Mouse (Mus musculus): ENCODE results near the gene Fbxo3. TPM values are rescaled to one million over a fixed set of nuclear protein-coding genes. Genes with fewer than 3 reads are reported as not detected.
"Not testable (repeated sequence)": the region's sequence is repeated elsewhere in the genome, so short reads cannot be mapped to it uniquely, and the experiment has no call there.

The Fbxo3 gene
- polyA plus RNA-seq, 1 experiment from 2014 or later, result 44.9 TPM

DNA sequence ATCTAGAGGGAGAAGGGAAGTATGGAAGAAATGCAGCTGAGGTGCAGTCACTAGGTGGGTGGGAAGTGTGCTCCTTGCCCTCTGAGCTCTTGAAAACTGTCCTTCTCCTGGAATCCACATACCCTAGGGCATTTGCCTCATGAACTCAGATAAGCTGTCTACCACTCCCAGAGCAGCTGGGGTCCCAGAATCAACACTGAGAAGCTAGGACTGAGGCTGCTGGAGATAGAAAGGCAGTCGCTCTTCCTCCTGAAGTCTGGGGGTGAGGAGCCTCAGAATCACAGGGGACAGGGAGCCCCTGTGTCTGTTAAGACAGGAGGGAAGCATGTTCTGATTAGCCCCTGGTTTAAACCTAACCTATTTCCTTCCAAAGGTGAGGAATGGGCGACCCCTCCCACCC is 82.0 kb downstream of the Fbxo3 start:
- no peak overlapping the region for H3K4me2 ChIP-seq (ENCODE audit: low read length)
- 46% methylated on average over 2 of the region's 2 CpGs for WGBS

DNA sequence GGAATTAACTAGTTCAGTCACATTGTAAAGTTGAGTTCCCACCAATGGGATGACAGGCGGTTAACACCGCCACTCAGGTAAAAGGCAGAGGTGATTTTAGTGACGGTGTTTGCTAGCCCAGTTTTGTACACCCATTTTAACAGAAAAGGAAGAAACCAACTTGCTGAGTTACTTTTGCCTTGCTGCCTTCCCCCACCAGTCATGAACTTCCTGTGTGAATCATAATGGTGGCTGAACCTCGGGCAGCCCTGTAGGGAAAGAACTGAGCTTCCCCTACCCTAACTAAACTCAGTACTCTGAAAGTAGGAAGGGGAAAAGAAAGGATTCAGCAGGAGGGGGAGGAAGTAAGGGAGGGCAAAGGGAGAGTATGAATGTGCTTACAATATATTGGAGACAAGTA is 82.5 kb downstream of the Fbxo3 start:
- Histone ChIP-seq H3K4me2 (ENCODE audit: low read length) (no peak overlapping the region), H3K36me3 (ENCODE audit: control insufficient read depth, insufficient read depth, low read length) (peaks cover 6% of the 10 kb centered on the region; the same call in 1 of the 2 replicates), H3K27ac (replicated peaks in 1 of 2; ENCODE audit: control insufficient read depth in 1 of 2, insufficient read depth in 1 of 2, low read depth in 2 of 2, low read length in 2 of 2) (peak overlapping the region; percentile 33 to 54; a peak in 3 of 4 replicates), H3K4me3 (ENCODE audit: control insufficient read depth in 1 of 2, insufficient read depth in 1 of 2, low read depth in 1 of 2, low read length in 2 of 2) (no peak overlapping the region), H3K27me3 (ENCODE audit: control insufficient read depth, insufficient read depth, low read length) (no peaks in the 10 kb centered on the region), H3K9me3 (ENCODE audit: control insufficient read depth, low read length) (no peaks in the 10 kb centered on the region), H3K4me1 (ENCODE audit: control insufficient read depth in 2 of 2, insufficient read depth in 2 of 2, low read length in 2 of 2) (peaks cover 4 to 10% of the 10 kb centered on the region in 2 experiments), H3K9ac (ENCODE audit: low read length) (no peak overlapping the region)
- no peak for ATAC-seq (ENCODE audit: insufficient number of reproducible peaks, insufficient read depth, low FRiP score, low read depth)
- 81% methylated on average over 4 of the region's 4 CpGs for WGBS

More for the DNA sequence above, 82.0 kb downstream of the Fbxo3 start:
- H3K4me3 ChIP-seq (ENCODE audit: control insufficient read depth in 1 of 2, insufficient read depth in 1 of 2, low read depth in 1 of 2, low read length in 2 of 2), result no peak overlapping the region
- peaks cover 4 to 10% of the 10 kb centered on the region in 2 experiments for H3K4me1 ChIP-seq (ENCODE audit: control insufficient read depth in 2 of 2, insufficient read depth in 2 of 2, low read length in 2 of 2)
- H3K9me3 ChIP-seq (ENCODE audit: control insufficient read depth, low read length), result no peaks in the 10 kb centered on the region
- peak overlapping the region; percentile 35; the same call in 1 of the 2 replicates for H3K9ac ChIP-seq (ENCODE audit: low read length)
- ATAC-seq (ENCODE audit: insufficient number of reproducible peaks, insufficient read depth, low FRiP score, low read depth), result no peak
- no peaks in the 10 kb centered on the region for H3K27me3 ChIP-seq (ENCODE audit: control insufficient read depth, insufficient read depth, low read length)
- peak overlapping the region; percentile 33 to 54 for H3K27ac ChIP-seq (replicated peaks in 1 of 2; ENCODE audit: control insufficient read depth in 1 of 2, insufficient read depth in 1 of 2, low read depth in 2 of 2, low read length in 2 of 2)
- H3K36me3 ChIP-seq (ENCODE audit: control insufficient read depth, insufficient read depth, low read length), result peaks cover 9% of the 10 kb centered on the region; the same call in 1 of the 2 replicates

DNA sequence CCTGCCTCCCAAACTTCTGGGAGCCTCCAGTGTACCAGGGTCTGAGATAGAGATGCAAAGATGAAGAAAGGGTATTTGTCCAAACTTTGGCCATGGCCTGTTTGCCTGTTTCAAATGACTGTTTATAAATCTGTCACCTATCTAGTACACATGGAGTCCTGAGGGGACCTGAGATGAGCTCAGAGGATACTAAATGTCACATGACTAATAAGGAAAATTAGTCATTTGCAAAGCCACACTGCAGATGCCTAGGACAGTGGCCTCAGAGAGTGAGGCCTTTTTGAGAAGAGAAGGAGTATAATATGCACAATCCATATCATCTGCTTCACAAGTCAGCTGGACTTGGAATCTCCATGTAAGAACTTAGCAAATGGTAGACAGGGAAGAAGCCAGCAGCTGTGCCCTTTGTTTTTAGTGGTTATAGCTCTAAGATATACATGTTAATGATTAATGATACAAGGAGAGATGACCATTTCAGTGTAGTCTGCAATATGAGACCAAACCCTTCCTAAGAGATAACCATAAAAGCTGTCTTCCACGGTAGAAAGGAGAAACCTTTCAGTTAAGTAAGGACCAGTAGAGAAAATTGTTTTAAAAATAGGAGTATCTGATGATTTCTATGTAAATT is 83.8 kb downstream of the Fbxo3 start:
- H3K4me1 ChIP-seq (ENCODE audit: control insufficient read depth in 2 of 2, insufficient read depth in 2 of 2, low read length in 2 of 2), result peaks cover 4 to 10% of the 10 kb centered on the region in 2 experiments
- not testable (repeated sequence) for H3K4me3 ChIP-seq (ENCODE audit: control insufficient read depth in 1 of 2, insufficient read depth in 1 of 2, low read depth in 1 of 2, low read length in 2 of 2); H3K36me3 ChIP-seq (ENCODE audit: control insufficient read depth, insufficient read depth, low read length); H3K27me3 ChIP-seq (ENCODE audit: control insufficient read depth, insufficient read depth, low read length); H3K4me2 ChIP-seq (ENCODE audit: low read length); H3K9ac ChIP-seq (ENCODE audit: low read length); H3K27ac ChIP-seq (replicated peaks in 1 of 2; ENCODE audit: control insufficient read depth in 1 of 2, insufficient read depth in 1 of 2, low read depth in 2 of 2, low read length in 2 of 2); H3K9me3 ChIP-seq (ENCODE audit: control insufficient read depth, low read length); ATAC-seq (ENCODE audit: insufficient number of reproducible peaks, insufficient read depth, low FRiP score, low read depth)
- no CpG with 5 or more reads among the region's 1 CpGs for WGBS

Other genes with a start within 250 kb of the Fbxo3 start
- 240 and 244 TPM in 2 replicates for gene Caprin1, start 230.1 kb upstream of the Fbxo3 start, polyA plus RNA-seq (2014; fragmentation: Nextera tagmentation; extraction: Ambion mirVana)
- 21.9 and 23.7 TPM in 2 replicates for gene Lmo2, start 69.7 kb upstream of the Fbxo3 start, polyA plus RNA-seq (2014; fragmentation: Nextera tagmentation; extraction: Ambion mirVana)
- 1.9 and 2.0 TPM in 2 replicates for gene 4931422A03Rik, start 640 bp downstream of the Fbxo3 start, polyA plus RNA-seq (2014; fragmentation: Nextera tagmentation; extraction: Ambion mirVana)
- 0.12 TPM in 1 of 2 replicates, not detected in the other for gene Gm10912, start 38.1 kb downstream of the Fbxo3 start, polyA plus RNA-seq (2014; fragmentation: Nextera tagmentation; extraction: Ambion mirVana)
- gene Gm10799, start 40.8 kb downstream of the Fbxo3 start, polyA plus RNA-seq (2014; fragmentation: Nextera tagmentation; extraction: Ambion mirVana), result not detected in 2 replicates
- 3.0 and 6.4 TPM in 2 replicates for gene Cd59b, start 42.1 kb downstream of the Fbxo3 start, polyA plus RNA-seq (2014; fragmentation: Nextera tagmentation; extraction: Ambion mirVana)
- gene Cd59a, start 68.1 kb downstream of the Fbxo3 start, polyA plus RNA-seq (2014; fragmentation: Nextera tagmentation; extraction: Ambion mirVana), result 69.0 and 69.7 TPM in 2 replicates
- 0.59 TPM in 1 of 2 replicates, not detected in the other for gene A930018P22Rik, start 95.0 kb downstream of the Fbxo3 start, polyA plus RNA-seq (2014; fragmentation: Nextera tagmentation; extraction: Ambion mirVana)